Mouse (Mus musculus): ENCODE measurements around the gene Fam19a3.
"Not testable (repeated sequence)": the region's sequence is repeated elsewhere in the genome, so short reads cannot be mapped to it uniquely, and the experiment has no call there.

The Fam19a3 gene

DNA sequence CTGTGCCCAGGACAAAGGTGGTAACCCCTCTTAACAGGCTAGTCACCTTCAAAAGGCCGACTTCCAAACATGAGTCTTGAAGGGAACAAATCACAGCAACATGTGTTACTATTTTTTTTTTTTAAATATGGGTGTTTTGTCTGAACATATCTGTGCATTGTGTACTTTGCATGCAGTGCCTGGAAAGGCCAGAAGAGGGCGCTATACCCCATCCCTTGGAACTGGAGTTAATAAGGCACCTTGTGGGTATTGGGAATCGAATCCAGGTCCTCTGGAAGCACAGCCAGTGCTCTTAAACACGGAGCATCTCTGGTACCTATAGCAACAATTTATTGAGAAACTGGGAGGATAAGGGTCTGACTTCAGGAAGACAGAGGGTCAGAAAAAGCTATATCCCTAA, 16.6 kb downstream of the Fam19a3 start:
- DNase-seq (ENCODE audit: extremely low spot score) = no peak

DNA sequence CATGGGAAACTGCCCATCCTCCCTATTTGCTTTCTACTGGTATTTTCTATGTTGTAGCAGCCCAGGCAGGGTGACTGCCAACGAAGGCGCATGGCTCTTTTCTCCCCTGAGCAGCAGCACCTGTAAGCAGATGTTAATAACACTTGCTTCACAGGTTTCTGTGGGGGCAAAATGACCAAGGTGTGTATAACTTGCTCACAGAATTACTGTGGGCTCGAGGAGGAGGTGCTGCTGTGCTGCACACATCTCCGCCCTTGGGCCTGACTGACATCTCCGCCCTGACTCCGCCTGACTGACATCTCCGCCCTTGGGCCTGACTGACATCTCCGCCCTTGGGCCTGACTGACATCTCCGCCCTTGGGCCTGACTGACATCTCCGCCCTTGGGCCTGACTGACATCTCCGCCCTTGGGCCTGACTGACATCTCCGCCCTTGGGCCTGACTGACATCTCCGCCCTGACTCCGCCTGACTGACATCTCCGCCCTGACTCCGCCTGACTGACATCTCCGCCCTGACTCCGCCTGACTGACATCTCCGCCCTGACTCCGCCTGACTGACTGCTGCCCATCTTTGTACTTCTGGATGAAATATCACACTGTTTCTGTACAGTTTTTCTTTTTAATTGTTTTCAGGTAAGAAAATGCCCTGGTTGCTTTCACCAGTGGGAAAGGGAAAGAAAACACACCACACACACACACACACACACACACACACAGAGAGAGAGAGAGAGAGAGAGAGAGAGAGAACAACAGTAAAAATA, 19.4 kb downstream of the Fam19a3 start:
- DNase-seq (ENCODE audit: extremely low spot score) = not testable (repeated sequence)

DNA sequence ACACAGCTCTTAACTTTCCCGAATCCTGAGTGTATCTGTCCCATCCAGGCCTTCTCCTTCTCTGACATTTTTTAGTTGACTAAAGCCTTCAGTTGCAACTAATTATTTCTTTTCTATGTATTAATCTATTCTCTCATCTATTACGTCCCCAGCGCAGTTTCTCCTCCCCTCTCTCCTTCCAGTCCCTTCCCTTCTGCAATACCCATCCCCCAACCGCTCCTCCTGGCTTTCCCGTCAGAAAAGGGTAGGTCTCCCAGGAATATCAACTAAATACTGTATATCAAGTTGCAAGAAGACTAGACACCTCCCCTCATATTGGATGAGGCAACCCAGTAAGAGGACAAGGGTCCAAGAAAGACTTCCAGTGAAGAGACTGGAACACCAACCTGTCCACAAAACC, 22.8 kb downstream of the Fam19a3 start:
- DNase-seq (ENCODE audit: extremely low spot score) = no peak

DNA sequence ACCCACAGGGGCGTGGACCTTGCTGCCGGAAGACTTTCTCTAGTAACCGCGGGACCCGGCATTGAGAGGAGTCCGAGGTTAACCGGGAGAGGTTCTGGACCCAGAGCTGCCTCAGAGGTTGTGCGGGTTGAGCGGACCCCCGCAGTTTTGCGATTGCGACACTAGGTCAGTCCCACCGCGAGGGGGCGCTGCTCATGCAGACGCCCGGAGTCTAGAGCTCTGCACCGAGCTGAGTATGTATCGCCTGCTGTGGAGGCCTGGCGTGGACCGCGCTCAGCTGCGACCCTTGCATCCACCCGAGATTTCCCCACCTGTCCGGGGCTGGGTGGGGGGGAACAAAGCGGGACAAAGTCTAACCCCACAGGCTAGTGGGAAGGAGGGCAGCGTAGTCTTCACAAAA, 23.2 kb downstream of the Fam19a3 start:
- peak; percentile 85 for DNase-seq (ENCODE audit: extremely low spot score)

DNA sequence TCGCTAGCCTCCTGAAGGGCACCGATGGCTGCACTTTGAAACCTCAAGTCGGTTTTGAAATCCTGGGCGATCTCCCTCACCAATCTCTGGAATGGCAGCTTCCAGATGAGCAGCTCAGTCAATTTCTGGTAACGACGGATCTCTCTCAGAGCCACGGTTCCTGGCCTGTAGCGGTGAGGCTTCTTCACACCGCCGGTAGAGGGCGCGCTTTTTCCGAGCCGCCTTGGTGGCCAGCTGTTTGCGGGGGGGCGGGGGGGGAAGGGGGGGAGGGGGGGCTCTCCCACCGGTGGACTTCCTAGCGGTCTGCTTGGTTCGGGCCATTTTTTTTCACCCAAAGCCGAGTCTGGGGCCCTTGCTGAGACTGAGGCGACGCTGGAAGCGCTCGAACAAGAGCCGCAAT, 28.8 kb downstream of the Fam19a3 start:
- DNase-seq (ENCODE audit: extremely low spot score) = not testable (repeated sequence)

DNA sequence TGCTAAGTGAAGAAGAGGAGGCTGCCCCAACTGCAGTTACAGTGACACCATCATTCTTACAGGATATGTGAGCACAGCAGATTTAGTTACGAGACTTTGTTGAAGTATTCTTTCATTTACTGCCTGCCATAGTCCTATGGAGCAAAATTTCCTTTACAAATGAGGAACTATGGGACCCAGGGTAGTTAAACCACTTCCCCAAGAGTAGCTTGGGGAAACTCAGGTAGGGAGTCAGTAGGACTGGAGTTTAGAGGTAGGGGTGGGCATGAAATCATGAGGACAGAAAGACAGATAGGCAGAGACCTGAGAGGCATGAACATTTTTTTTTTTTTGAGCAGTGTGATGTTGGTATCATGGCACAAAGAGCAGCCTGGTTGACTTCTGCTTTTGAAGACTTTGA, 37.8 kb downstream of the Fam19a3 start:
- no peak for DNase-seq (ENCODE audit: extremely low spot score)

DNA sequence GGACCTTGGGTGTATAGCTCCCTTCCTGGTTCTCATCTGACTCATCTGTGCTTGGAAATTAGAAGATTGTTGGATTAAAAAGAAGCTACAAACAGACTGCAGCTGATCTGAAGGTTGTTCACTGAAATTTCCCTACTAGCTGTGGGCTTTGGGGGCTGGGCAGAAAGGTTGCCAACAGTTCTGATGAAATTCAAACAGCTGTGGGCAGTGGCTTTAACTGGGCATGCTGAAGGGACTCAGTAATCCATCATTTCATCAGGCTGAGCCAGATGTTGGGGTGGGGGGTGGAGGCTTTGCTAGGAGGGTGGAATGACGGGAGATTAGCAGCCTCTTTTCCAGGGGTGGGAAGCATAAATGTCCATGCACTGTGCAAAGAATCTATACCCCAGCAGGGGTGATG, 38.5 kb downstream of the Fam19a3 start:
- no peak for DNase-seq (ENCODE audit: extremely low spot score)

DNA sequence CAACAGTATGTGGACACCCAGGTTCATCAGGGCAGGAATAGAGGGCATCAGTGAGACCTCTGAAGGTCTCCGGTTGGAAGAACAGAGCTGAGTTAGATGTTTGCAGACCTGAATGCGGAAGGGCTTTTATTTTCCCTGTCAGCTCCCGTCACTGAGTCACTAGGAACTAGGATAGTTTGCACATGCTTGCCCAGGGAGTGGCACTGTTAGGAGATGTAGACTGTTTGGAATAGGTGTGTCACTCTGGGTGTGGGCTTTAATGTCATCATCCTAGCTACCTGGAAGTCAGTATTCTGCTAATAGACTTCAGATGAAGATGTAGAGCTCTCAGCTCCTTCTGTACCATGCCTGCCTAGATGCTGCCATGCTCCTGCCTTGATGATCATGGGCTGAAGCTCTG, 39.7 kb downstream of the Fam19a3 start:
- no peak for DNase-seq (ENCODE audit: extremely low spot score)

DNA sequence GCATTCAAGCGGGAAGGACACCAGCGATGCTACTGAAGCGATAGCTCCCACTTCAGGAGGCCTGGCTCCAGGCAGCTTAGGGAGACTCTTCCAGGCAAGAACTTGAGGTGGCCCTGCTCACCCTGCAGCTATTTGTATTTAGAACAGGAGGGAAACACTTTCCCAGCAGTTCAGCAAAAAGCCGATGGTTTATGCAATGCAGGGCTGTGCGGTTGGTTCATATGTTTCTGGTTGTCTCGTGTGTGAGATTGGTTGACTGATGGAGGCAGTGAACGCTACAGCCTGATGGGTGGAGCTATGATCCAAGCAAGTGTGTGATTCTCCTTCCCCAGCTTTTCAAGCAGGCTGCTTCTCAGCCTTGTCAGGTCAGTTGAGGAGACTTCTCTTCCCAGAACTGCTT, 47.0 kb downstream of the Fam19a3 start:
- DNase-seq (ENCODE audit: extremely low spot score) = no peak

DNA sequence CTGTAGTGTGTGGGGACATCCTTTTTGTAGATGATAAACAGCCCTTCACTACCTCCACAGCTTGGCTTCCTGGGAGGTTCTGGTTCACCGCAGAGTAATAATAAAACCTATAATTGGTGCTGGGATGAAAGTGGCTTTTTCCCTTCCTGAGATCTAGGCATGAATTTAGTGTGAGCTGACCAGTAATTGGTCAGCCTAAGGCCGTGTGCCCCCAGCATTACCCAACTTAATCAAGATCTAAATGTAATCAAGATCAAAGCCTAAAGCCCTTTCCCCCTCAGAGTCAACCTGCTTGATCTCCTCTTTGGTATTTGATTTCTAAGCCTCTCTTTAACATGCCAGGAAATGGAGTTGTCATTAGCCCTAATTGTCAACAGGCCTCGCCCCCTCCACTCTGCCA, 48.7 kb downstream of the Fam19a3 start:
- DNase-seq (ENCODE audit: extremely low spot score) = no peak

DNA sequence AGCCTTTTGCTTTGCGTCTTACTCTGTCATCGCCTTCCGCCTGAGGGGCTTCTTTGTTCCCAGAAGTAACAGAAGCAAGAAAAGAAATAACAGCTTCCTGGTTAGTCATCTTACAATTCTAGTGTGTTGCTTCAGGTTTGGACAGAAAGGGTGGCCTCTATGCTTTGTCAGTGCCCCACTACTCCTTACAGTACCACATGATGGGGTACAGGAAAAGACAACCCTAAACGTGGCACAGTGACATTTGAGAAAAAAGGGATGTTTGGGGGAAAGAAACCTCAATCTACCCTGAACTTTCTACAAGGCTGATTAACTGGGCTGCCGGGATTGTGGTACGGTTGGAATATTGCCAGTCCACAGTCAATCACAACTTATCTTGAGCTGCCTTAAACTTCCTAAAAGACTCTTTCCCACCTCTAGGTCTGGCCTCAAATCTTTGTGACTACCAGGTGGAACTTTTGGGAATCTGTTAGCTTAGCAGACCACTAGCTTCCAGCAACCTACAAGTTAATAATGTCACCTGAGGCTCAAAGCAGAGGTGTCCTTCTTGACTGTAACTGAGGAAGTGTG, 52.3 kb downstream of the Fam19a3 start:
- no peak for DNase-seq (ENCODE audit: extremely low spot score)
